Mouse (Mus musculus): ENCODE results near the gene Tpcn1.
A peak's percentile ranks its signal among the peaks of the same experiment; 100 is the strongest.

DNA sequence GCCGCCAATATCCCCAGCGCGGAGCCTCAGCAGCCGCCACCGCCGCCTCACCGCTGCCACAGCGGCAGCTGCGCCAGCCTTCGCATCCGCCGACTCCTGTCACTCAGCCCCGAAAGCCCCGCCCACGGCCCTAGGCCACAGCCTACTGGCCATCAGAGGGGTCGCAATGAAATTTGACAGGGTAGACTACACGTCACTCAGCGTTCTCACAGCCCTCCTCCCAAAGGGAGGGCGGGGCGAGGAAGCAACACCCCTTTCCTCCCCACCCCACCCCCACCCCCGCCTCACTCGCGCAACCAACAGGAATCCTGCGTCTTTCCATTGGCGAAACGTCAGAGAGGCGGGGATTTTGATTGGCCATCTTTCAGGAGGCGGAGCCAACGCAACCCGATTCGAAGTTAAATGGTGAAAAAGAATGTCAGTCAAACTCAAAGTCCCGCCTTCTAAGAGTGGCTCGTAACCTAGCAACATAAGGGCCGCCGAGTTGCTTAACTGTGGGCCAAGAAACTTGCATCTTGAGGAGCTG is at the start of gene Tpcn1, which contains the start of gene Iqcd:
- peak; percentile 50; the same call in 1 of the 2 replicates for TF ChIP-seq EP300 (IDR thresholded peaks at IDR 0.05; ENCODE audit: low read depth)
- TF ChIP-seq CTCF (IDR thresholded peaks at IDR 0.05; ENCODE audit: low read depth), result peak; percentile 35
